Mouse (Mus musculus) thymus, adult 2 months (tissue): Measurements from ENCODE around the gene Rrp9. TPM values are rescaled to one million over a fixed set of nuclear protein-coding genes. Genes with fewer than 3 reads are reported as not detected.
"Not testable (repeated sequence)": the region's sequence is repeated elsewhere in the genome, so short reads cannot be mapped to it uniquely, and the experiment has no call there.

Experiments used
- DNase-seq: peaks from one replicate; pipeline ENCODE4 v3.0.0; 2021
- H3K27ac ChIP-seq: fragments of 200-500 bp; 2 replicates; pipeline ENCODE4 v1.5.1; 2012; ENCODE audit warnings: low read length, control low read depth; ENCODE audit not compliant: control insufficient read depth, insufficient read depth
- H3K27me3 ChIP-seq: fragments of 200-500 bp; 2 replicates; pipeline ENCODE4 v1.6.1; 2012; ENCODE audit warnings: mild to moderate bottlenecking, low read length, moderate library complexity, mixed read lengths; ENCODE audit not compliant: control insufficient read depth, insufficient read depth
- H3K36me3 ChIP-seq: fragments of 200-500 bp; 2 replicates; pipeline ENCODE4 v1.6.1; 2012; ENCODE audit warnings: mild to moderate bottlenecking, low read length, moderate library complexity; ENCODE audit not compliant: control insufficient read depth, insufficient read depth
- H3K4me1 ChIP-seq: fragments of 200-500 bp; replicated peaks from 2 replicates; pipeline ENCODE4 v1.6.1; 2012; ENCODE audit warnings: low read length; ENCODE audit not compliant: control insufficient read depth, insufficient read depth
- H3K4me3 ChIP-seq: fragments of 200-500 bp; 2 replicates; pipeline ENCODE4 v1.5.1; 2012; ENCODE audit warnings: mild to moderate bottlenecking, low read length, control low read depth, moderate library complexity; ENCODE audit not compliant: control insufficient read depth, insufficient read depth
- CTCF ChIP-seq: fragments of 200-500 bp; IDR thresholded peaks from 2 replicates; pipeline ENCODE4 v1.5.1; 2012; ENCODE audit warnings: mild to moderate bottlenecking, control low read depth, low read length, moderate library complexity, borderline replicate concordance; ENCODE audit not compliant: control insufficient read depth, poor library complexity, insufficient read depth; ENCODE audit errors: extremely low read depth
- POLR2A ChIP-seq: fragments of 200-500 bp; IDR thresholded peaks from 2 replicates; pipeline ENCODE4 v1.6.1; 2012; ENCODE audit warnings: mild to moderate bottlenecking, low read length, control low read depth, moderate library complexity; ENCODE audit not compliant: control insufficient read depth, poor library complexity, insufficient read depth; ENCODE audit errors: extremely low read depth
- WGBS: fragments of 180-500 bp; shearing (Covaris S2); methylation state at CpG from one replicate; pipeline ENCODE4 v1.1.7; 2018; 5-methylcytosine and 5-hydroxymethylcytosine counted together
- polyA plus RNA-seq: library from polyadenylated mRNA; depleted of rRNA; stranded (reverse); fragments of >200 nt; gene quantifications from 2 replicates; pipeline ENCODE4 v1.2.3, GENCODE M21; 2012

Gene Rrp9
- polyA plus RNA-seq, 1 experiment: 58.8 TPM

- 92% methylated on average over 13 of the region's 13 CpGs for WGBS
- no peaks in the 10 kb centered on the region for H3K36me3 ChIP-seq
- H3K4me3 ChIP-seq: no peak overlapping the region
- no peak for DNase-seq
- no peaks in the 10 kb centered on the region for H3K27me3 ChIP-seq
- H3K27ac ChIP-seq: no peak overlapping the region
- H3K4me1 ChIP-seq: peaks cover 11% of the 10 kb centered on the region
- TF ChIP-seq CTCF: no peak
Measured at GRCm38 (mm10) chr9:106481676-106482075, 5.9 kb downstream of the Rrp9 start.

DNA sequence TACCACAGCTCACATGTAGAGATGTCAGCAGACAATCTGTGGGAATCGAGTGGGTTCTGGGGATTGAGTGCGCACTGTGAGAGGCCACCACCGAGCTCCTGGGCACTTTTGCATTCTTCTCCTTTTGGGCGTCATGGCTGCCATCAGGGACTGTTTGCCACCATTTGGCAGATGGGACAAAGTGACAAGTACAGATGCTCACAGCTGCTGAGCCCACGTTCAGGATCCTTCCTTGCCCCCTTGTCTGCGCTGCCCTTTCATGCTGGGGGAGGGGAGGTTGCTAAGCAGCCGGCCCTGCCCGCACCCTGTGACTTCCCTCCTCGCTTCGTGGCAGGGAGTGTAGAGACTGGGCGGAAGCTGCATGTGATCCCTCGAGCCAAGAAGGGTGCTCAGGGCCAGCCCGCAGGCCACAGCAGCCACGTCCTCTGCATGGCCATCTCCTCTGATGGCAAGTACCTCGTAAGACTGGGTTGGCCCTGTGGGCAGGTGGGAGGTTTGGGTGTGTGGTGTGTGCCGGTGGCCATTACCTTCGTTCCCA is 6.9 kb downstream of the Rrp9 start:
- TF ChIP-seq CTCF: no peak
- no peak for TF ChIP-seq POLR2A
- Histone ChIP-seq H3K4me1 (peaks cover 7% of the 10 kb centered on the region), H3K27me3 (no peaks in the 10 kb centered on the region), H3K36me3 (no peaks in the 10 kb centered on the region), H3K27ac (no peak overlapping the region), H3K4me3 (no peak overlapping the region)
- 93% methylated on average over 17 of the region's 17 CpGs for WGBS
- DNase-seq: no peak

- DNase-seq: no peak
- Histone ChIP-seq H3K27ac (no peak overlapping the region), H3K4me3 (no peak overlapping the region), H3K4me1 (peaks cover 2% of the 10 kb centered on the region), H3K27me3 (no peaks in the 10 kb centered on the region), H3K36me3 (no peaks in the 10 kb centered on the region)
- no peak for TF ChIP-seq CTCF
- 95% methylated on average over 10 of the region's 10 CpGs for WGBS
Measured at GRCm38 (mm10) chr9:106483136-106483535, 7.4 kb downstream of the Rrp9 start.

DNA sequence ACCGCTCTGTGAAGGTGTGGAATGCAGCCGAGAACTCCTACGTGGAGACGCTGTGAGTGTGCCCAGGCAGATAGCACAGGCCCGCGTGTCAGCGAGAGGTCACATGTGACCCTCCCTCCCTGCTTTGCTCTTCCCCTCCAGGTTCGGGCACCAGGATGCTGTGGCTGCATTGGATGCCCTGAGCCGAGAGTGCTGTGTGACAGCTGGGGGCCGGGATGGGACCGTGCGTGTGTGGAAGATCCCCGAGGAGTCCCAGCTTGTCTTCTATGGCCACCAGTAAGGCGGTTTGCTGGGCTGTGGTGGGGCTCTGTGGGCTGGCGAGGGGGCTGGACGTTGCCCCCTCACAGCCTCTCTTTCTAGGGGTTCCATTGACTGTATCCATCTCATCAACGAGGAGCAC is 7.8 kb downstream of the Rrp9 start:
- Histone ChIP-seq H3K27ac (no peak overlapping the region), H3K36me3 (no peaks in the 10 kb centered on the region), H3K4me3 (no peak overlapping the region), H3K4me1 (no peaks in the 10 kb centered on the region), H3K27me3 (no peaks in the 10 kb centered on the region)
- TF ChIP-seq CTCF (no peak), POLR2A (no peak)
- 96% methylated on average over 17 of the region's 17 CpGs for WGBS
- DNase-seq: no peak

- DNase-seq: no peak
- TF ChIP-seq POLR2A: no peak
- TF ChIP-seq CTCF: no peak
- no peak overlapping the region for H3K4me3 ChIP-seq
- no peaks in the 10 kb centered on the region for H3K27me3 ChIP-seq
- WGBS: 97% methylated on average over 10 of the region's 10 CpGs
- H3K4me1 ChIP-seq: no peaks in the 10 kb centered on the region
- no peaks in the 10 kb centered on the region for H3K36me3 ChIP-seq
- no peak overlapping the region for H3K27ac ChIP-seq
Measured at GRCm38 (mm10) chr9:106485076-106485475, 9.3 kb downstream of the Rrp9 start.

- not testable (repeated sequence) for DNase-seq
Measured at GRCm38 (mm10) chr9:106487602-106488001, 11.8 kb downstream of the Rrp9 start.

DNA sequence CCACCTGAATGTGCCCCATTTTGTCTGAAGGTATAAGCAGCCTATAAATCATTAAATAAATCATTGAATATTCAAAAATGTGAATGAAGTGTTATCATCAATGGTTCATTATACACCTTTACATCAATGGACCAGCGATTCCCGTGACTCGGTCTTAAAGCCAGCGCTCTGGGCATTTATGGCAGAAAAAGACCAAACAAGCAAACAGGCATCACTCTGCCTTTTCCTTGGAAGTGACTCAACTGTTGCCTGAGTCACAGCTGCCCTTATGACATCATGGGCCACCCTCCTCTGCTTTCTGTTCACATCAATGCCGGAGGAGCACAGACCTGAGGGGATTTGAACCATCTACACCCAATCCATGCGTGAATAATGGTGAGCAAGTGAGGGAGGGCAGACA is 23.9 kb downstream of the Rrp9 start, which contains the start of gene Iqcf1:
Gene Iqcf1 (plus strand): TSS at position 301 of the 400 bp plus-strand sequence.
- Histone ChIP-seq H3K27ac (no peak within 1 kb of the TSS), H3K27me3 (no peaks in the 10 kb centered on the region), H3K4me3 (no peak within 1 kb of the TSS), H3K4me1 (no peaks in the 10 kb centered on the region), H3K36me3 (no peaks in the 10 kb centered on the region)
- DNase-seq: no peak
- TF ChIP-seq POLR2A: no peak
- no peak for TF ChIP-seq CTCF
- WGBS: 95% methylated on average over 6 of the region's 6 CpGs

More at GRCm38 (mm10) chr9:106487602-106488001, 11.8 kb downstream of the Rrp9 start:
- 94% methylated on average over 6 of the region's 6 CpGs for WGBS
- H3K4me1 ChIP-seq, H3K27me3 ChIP-seq, H3K27ac ChIP-seq, H3K36me3 ChIP-seq, H3K4me3 ChIP-seq: not testable (repeated sequence)
